20 mouse cellular contexts compared by ENCODE assay signal in the genomic region with DNA sequence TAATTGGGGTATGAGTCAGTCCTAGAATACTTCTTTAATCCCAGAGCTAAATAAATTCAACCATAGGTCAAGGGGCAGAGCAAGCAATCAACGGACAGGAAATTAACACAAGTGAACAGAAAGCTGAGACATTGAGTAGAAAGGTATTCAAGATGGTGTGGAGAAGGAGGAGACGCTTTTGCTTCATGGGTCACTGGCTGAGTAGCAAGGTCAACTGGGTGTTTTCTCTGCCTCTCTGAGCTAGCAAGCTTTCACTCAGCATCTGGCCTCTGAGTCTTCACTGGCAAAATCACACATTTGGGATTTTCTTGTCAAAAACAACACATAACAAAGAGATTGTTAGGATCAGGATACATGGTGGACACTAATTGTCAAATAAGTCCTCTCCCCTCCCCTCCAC.
DNase-seq lines count a peak whose midpoint lies in the region; ATAC-seq lines count a peak whose summit lies in the region.
"Had no signal": no experiment of that assay in that cellular context is flagged by ENCODE, and none has a peak within 500 bp of the region (broad histone marks: within the 10 kb centered on the region; RNA-seq: fewer than 3 reads in every experiment).

No protein-coding gene starts in this region.

- no peaks in the 10 kb centered on the region for H3K27me3 ChIP-seq in kidney, embryonic 15.5 days
- H3K27me3 ChIP-seq in embryonic facial prominence, embryonic 11.5 days (ENCODE audit: control insufficient read depth, insufficient read depth, low read length): no peaks in the 10 kb centered on the region
- H3K27me3 ChIP-seq: embryonic facial prominence, embryonic 15.5 days; forebrain, embryonic 15.5 days; heart, embryonic 15.5 days had no signal

- H3K4me2 ChIP-seq in kidney, embryonic 15.5 days: no peak overlapping the region
- no peak overlapping the region for H3K4me2 ChIP-seq in embryonic facial prominence, embryonic 11.5 days (ENCODE audit: low read depth, low read length)
- H3K4me2 ChIP-seq: embryonic facial prominence, embryonic 15.5 days; forebrain, embryonic 15.5 days; heart, embryonic 11.5 days; heart, embryonic 15.5 days had no signal

- WGBS in kidney, embryonic 15.5 days: 44% methylated on average over 2 of the region's 2 CpGs
- 22% methylated on average over 2 of the region's 2 CpGs for WGBS in embryonic facial prominence, embryonic 11.5 days

- ATAC-seq in kidney, embryonic 15.5 days (replicated peaks; ENCODE audit: low FRiP score): peak; percentile 60
- ATAC-seq in embryonic facial prominence, embryonic 11.5 days (replicated peaks; ENCODE audit: insufficient number of reproducible peaks, low FRiP score, low TSS enrichment, low read depth): no peak
- ATAC-seq: forebrain, embryonic 15.5 days; hindbrain, postnatal 0 days had no signal

- no peaks in the 10 kb centered on the region for H3K9me3 ChIP-seq in kidney, embryonic 15.5 days (replicated peaks)
- H3K9me3 ChIP-seq in embryonic facial prominence, embryonic 11.5 days (replicated peaks; ENCODE audit: control insufficient read depth, low read length): no peaks in the 10 kb centered on the region
- H3K9me3 ChIP-seq: embryonic facial prominence, embryonic 15.5 days; forebrain, embryonic 10.5 days; forebrain, embryonic 15.5 days; heart, embryonic 15.5 days had no signal

- H3K9ac ChIP-seq in kidney, embryonic 15.5 days: no peak overlapping the region
- no peak overlapping the region for H3K9ac ChIP-seq in embryonic facial prominence, embryonic 11.5 days (replicated peaks; ENCODE audit: low read length)
- H3K9ac ChIP-seq: embryonic facial prominence, embryonic 15.5 days; forebrain, embryonic 15.5 days; heart, embryonic 15.5 days had no signal

- H3K36me3 ChIP-seq in kidney, embryonic 15.5 days: no peaks in the 10 kb centered on the region
- H3K36me3 ChIP-seq in embryonic facial prominence, embryonic 11.5 days (replicated peaks; ENCODE audit: control insufficient read depth, insufficient read depth, low read depth, low read length): no peaks in the 10 kb centered on the region
- H3K36me3 ChIP-seq: embryonic facial prominence, embryonic 15.5 days; forebrain, embryonic 10.5 days; forebrain, embryonic 15.5 days; heart, embryonic 15.5 days had no signal

- no peak overlapping the region for H3K27ac ChIP-seq in kidney, embryonic 15.5 days
- no peak overlapping the region for H3K27ac ChIP-seq in embryonic facial prominence, embryonic 11.5 days (replicated peaks; ENCODE audit: low read depth, low read length)
- H3K27ac ChIP-seq: embryonic facial prominence, embryonic 15.5 days; forebrain, embryonic 10.5 days; forebrain, embryonic 15.5 days; heart, embryonic 15.5 days; hindbrain, postnatal 0 days had no signal

- H3K4me3 ChIP-seq in kidney, embryonic 15.5 days (replicated peaks): no peak overlapping the region
- H3K4me3 ChIP-seq in embryonic facial prominence, embryonic 11.5 days (ENCODE audit: low read depth, low read length): no peak overlapping the region
- H3K4me3 ChIP-seq: embryonic facial prominence, embryonic 15.5 days; erythroblast, embryonic 14.5 days; forebrain, embryonic 10.5 days; forebrain, embryonic 15.5 days; heart, embryonic 15.5 days had no signal

- H3K4me1 ChIP-seq in kidney, embryonic 15.5 days: no peaks in the 10 kb centered on the region
- H3K4me1 ChIP-seq in embryonic facial prominence, embryonic 11.5 days (ENCODE audit: control insufficient read depth, insufficient read depth, low read length): no peaks in the 10 kb centered on the region
- H3K4me1 ChIP-seq: embryonic facial prominence, embryonic 15.5 days; forebrain, embryonic 15.5 days; heart, embryonic 15.5 days had no signal

- intact Hi-C loops in left cerebral cortex, postnatal 4 days (cut with DNase I): no loop called here

- no peak for DNase-seq in kidney, adult 8-10 months
- peak; percentile 20 for DNase-seq in embryo, embryonic 10 days (ENCODE audit: low spot score)
- peak; percentile 47 for DNase-seq in embryo, embryonic 10.5 days (ENCODE audit: low spot score)
- DNase-seq in embryonic facial prominence, embryonic 11.5 days (ENCODE audit: low spot score): peak; percentile 29
- no peak for DNase-seq in left cerebral cortex, postnatal 4 days
- DNase-seq: adrenal gland, adult 2 months; adrenal gland, postnatal 25 days; cerebellum, adult 18-20 months; cerebellum, adult 9-11 months; cerebellum, postnatal 36 days; heart, adult 18-20 months; heart, postnatal 14 days had no signal

Comparison
In these comparisons a context has a peak if more than half of its experiments do, and no peak if none do; other contexts are left out.
1. DNase-seq: peak in embryo, embryonic 10 days (single experiment), embryo, embryonic 10.5 days (single experiment) and embryonic facial prominence, embryonic 11.5 days (single experiment); none in kidney, adult 8-10 months (0 of 2) and left cerebral cortex, postnatal 4 days (single experiment).